Comparison of ENCODE assay signal across 8 mouse cellular contexts in genomic region chr10:68282466-68283391, GRCm38 (mm10). TPM values are rescaled to one million over a fixed set of nuclear protein-coding genes. Genes with fewer than 3 reads are reported as not detected.
DNase-seq lines count a peak whose midpoint lies in the region; ATAC-seq lines count a peak whose summit lies in the region.

No protein-coding gene starts in this region.

- H3K36me3 ChIP-seq in hindbrain, embryonic 13.5 days = no peaks in the 10 kb centered on the region

- H3K4me2 ChIP-seq in hindbrain, embryonic 13.5 days = peak overlapping the region; percentile 66

- no peaks in the 10 kb centered on the region for H3K27me3 ChIP-seq in hindbrain, embryonic 13.5 days

- WGBS in hindbrain, embryonic 13.5 days = 1% methylated on average over 27 of the region's 27 CpGs

- DNase-seq in WW6 (ENCODE audit: low read depth, low spot score) = peak; percentile 77
- peak; percentile 82 to 84 for DNase-seq in cerebellum, postnatal 25 days
- DNase-seq in frontal cortex, postnatal 25 days (ENCODE audit: low spot score in 2 of 2) = peak; percentile 36 to 63
- peak; percentile 55 to 57 for DNase-seq in layer of hippocampus, postnatal 36 days
- peak; percentile 96 for DNase-seq in lung, postnatal 36 days
- DNase-seq in retina, embryonic 14.5 days (ENCODE audit: low spot score) = peak; percentile 94
- DNase-seq in urinary bladder, adult 18-20 months (ENCODE audit: low spot score in 2 of 2) = peak; percentile 68 to 81

- H3K9me3 ChIP-seq in hindbrain, embryonic 13.5 days = no peaks in the 10 kb centered on the region

- H3K9ac ChIP-seq in hindbrain, embryonic 13.5 days = peak overlapping the region; percentile 66

- peaks cover 40% of the 10 kb centered on the region for H3K4me1 ChIP-seq in hindbrain, embryonic 13.5 days (replicated peaks)

- H3K27ac ChIP-seq in hindbrain, embryonic 13.5 days = peak overlapping the region; percentile 60

- peak overlapping the region; percentile 37 for H3K4me3 ChIP-seq in hindbrain, embryonic 13.5 days

- ATAC-seq in hindbrain, embryonic 13.5 days (ENCODE audit: low FRiP score) = peak; percentile 84

RNA-seq across cellular contexts. Expression of gene Arid5b, which starts 4.2 kb away (rescaled TPM):
- polyA plus RNA-seq in hindbrain, embryonic 13.5 days (2015; fragmentation: Nextera tagmentation; extraction: Ambion mirVana) = 19.5 and 22.7 TPM in 2 replicates
- 10 to 100 TPM; 24.0 to 27.5 TPM for total RNA-seq in layer of hippocampus, postnatal 36 days (2021)

Comparison
In these comparisons a context has a peak if more than half of its experiments do, and no peak if none do; other contexts are left out.
1. Peak in every context shown above with its lines: DNase-seq, ATAC-seq, H3K4me3 ChIP-seq and H3K27ac ChIP-seq.